Mouse (Mus musculus) neural tube, embryonic 13.5 days (tissue): ENCODE measurements around the gene Camk2g. TPM values are rescaled to one million over a fixed set of nuclear protein-coding genes. Genes with fewer than 3 reads are reported as not detected.

Experiments used
- ATAC-seq: fragments of 200-750 bp; cut with Nextera tagmentation; 2 replicates; pipeline ENCODE4 v1.8.0; 2017; ENCODE audit warnings: low read depth, mild to moderate bottlenecking, moderate TSS enrichment, moderate library complexity
- H3K27ac ChIP-seq: fragments of 300-500 bp; sonication (generic); replicated peaks from 2 replicates; pipeline ENCODE4 v1.5.1; 2015; ENCODE audit warnings: moderate library complexity, mild to moderate bottlenecking, inconsistent platforms
- H3K27me3 ChIP-seq: fragments of 300-500 bp; sonication (generic); 2 replicates; pipeline ENCODE4 v1.6.1; 2015; ENCODE audit warnings: mild to moderate bottlenecking, inconsistent platforms
- H3K36me3 ChIP-seq: fragments of 300-500 bp; sonication (generic); 2 replicates; pipeline ENCODE4 v1.6.1; 2015; ENCODE audit warnings: mild to moderate bottlenecking, inconsistent platforms
- H3K4me1 ChIP-seq: fragments of 300-500 bp; sonication (generic); replicated peaks from 2 replicates; pipeline ENCODE4 v1.6.1; 2015; ENCODE audit warnings: inconsistent platforms
- H3K4me2 ChIP-seq: fragments of 300-500 bp; sonication (generic); 2 replicates; pipeline ENCODE4 v1.6.1; 2015; ENCODE audit warnings: inconsistent platforms, mild to moderate bottlenecking, moderate library complexity
- H3K4me3 ChIP-seq: fragments of 300-500 bp; sonication (generic); 2 replicates; pipeline ENCODE4 v1.5.1; 2015; ENCODE audit warnings: mild to moderate bottlenecking, inconsistent platforms
- H3K9ac ChIP-seq: fragments of 300-500 bp; sonication (generic); 2 replicates; pipeline ENCODE4 v1.6.1; 2015; ENCODE audit warnings: moderate library complexity, mild to moderate bottlenecking, inconsistent platforms
- H3K9me3 ChIP-seq: fragments of 300-500 bp; sonication (generic); 2 replicates; pipeline ENCODE4 v1.6.1; 2016; ENCODE audit warnings: inconsistent platforms
- WGBS: fragments of 180-500 bp; shearing (Covaris S2); methylation state at CpG from one replicate; pipeline ENCODE4 v1.1.7; 2015; 5-methylcytosine and 5-hydroxymethylcytosine counted together
- polyA plus RNA-seq: library from polyadenylated mRNA; unstranded; fragments of >200 nt; fragmentation: Nextera tagmentation; extraction: Ambion mirVana; gene quantifications from 2 replicates; pipeline ENCODE4 v1.2.1, GENCODE M21; 2015

The Camk2g gene
- polyA plus RNA-seq, 1 experiment from 2014 or later: 155 TPM

- ATAC-seq: no peak; the same call in 1 of the 2 replicates
- peaks cover 16% of the 10 kb centered on the region for H3K4me1 ChIP-seq
- H3K36me3 ChIP-seq: peaks cover 26% of the 10 kb centered on the region
- H3K9me3 ChIP-seq: no peaks in the 10 kb centered on the region
- no peak overlapping the region for H3K9ac ChIP-seq
- no peak overlapping the region for H3K27ac ChIP-seq
- H3K27me3 ChIP-seq: no peaks in the 10 kb centered on the region
- no peak overlapping the region for H3K4me2 ChIP-seq
- WGBS: 34% methylated on average over 6 of the region's 6 CpGs
- H3K4me3 ChIP-seq: no peak overlapping the region
These were observed 18.2 kb downstream of the Camk2g start for GRCm38 (mm10) chr14:20775661-20776060.

GRCm38 (mm10) chr14:20773410-20773809 is 20.5 kb downstream of the Camk2g start:
- 82% methylated on average over 3 of the region's 3 CpGs for WGBS

GRCm38 (mm10) chr14:20772808-20773207 is 21.1 kb downstream of the Camk2g start:
- H3K27ac ChIP-seq: no peak overlapping the region
- 82% methylated on average over 6 of the region's 6 CpGs for WGBS
- no peaks in the 10 kb centered on the region for H3K9me3 ChIP-seq
- no peaks in the 10 kb centered on the region for H3K27me3 ChIP-seq
- H3K4me1 ChIP-seq: peaks cover 16% of the 10 kb centered on the region
- H3K9ac ChIP-seq: no peak overlapping the region
- H3K4me3 ChIP-seq: no peak overlapping the region
- ATAC-seq: no peak
- peaks cover 30% of the 10 kb centered on the region for H3K36me3 ChIP-seq
- H3K4me2 ChIP-seq: no peak overlapping the region

More at GRCm38 (mm10) chr14:20773410-20773809, 20.5 kb downstream of the Camk2g start:
- Histone ChIP-seq H3K36me3 (peaks cover 30% of the 10 kb centered on the region), H3K4me2 (no peak overlapping the region), H3K9me3 (no peaks in the 10 kb centered on the region), H3K27ac (no peak overlapping the region), H3K4me3 (no peak overlapping the region), H3K9ac (no peak overlapping the region), H3K4me1 (peaks cover 16% of the 10 kb centered on the region), H3K27me3 (no peaks in the 10 kb centered on the region)
- no peak for ATAC-seq

GRCm38 (mm10) chr14:20771941-20772340 is 21.9 kb downstream of the Camk2g start:
- no peaks in the 10 kb centered on the region for H3K27me3 ChIP-seq
- no peak overlapping the region for H3K4me2 ChIP-seq
- peaks cover 16% of the 10 kb centered on the region for H3K4me1 ChIP-seq
- WGBS: 93% methylated on average over 3 of the region's 3 CpGs
- H3K9me3 ChIP-seq: no peaks in the 10 kb centered on the region
- ATAC-seq: no peak
- no peak overlapping the region for H3K4me3 ChIP-seq
- no peak overlapping the region for H3K9ac ChIP-seq
- peaks cover 28% of the 10 kb centered on the region for H3K36me3 ChIP-seq
- H3K27ac ChIP-seq: no peak overlapping the region

GRCm38 (mm10) chr14:20768581-20768980 is 25.3 kb downstream of the Camk2g start:
- no peak overlapping the region for H3K4me2 ChIP-seq
- ATAC-seq: no peak
- H3K36me3 ChIP-seq: peaks cover 49% of the 10 kb centered on the region
- H3K4me3 ChIP-seq: no peak overlapping the region
- H3K4me1 ChIP-seq: peaks cover 6% of the 10 kb centered on the region; the same call in 1 of the 2 replicates
- WGBS: 85% methylated on average over 5 of the region's 5 CpGs
- H3K27me3 ChIP-seq: no peaks in the 10 kb centered on the region
- H3K9ac ChIP-seq: no peak overlapping the region
- H3K9me3 ChIP-seq: no peaks in the 10 kb centered on the region
- no peak overlapping the region for H3K27ac ChIP-seq

- no peaks in the 10 kb centered on the region for H3K9me3 ChIP-seq
- WGBS: 97% methylated on average over 7 of the region's 7 CpGs
- no peaks in the 10 kb centered on the region for H3K27me3 ChIP-seq
- H3K4me3 ChIP-seq: no peak overlapping the region
- peaks cover 6% of the 10 kb centered on the region; the same call in 1 of the 2 replicates for H3K4me1 ChIP-seq
- H3K9ac ChIP-seq: no peak overlapping the region
- H3K4me2 ChIP-seq: no peak overlapping the region
- H3K27ac ChIP-seq: no peak overlapping the region
- no peak for ATAC-seq
- peaks cover 55% of the 10 kb centered on the region for H3K36me3 ChIP-seq
These were observed 26.0 kb downstream of the Camk2g start for GRCm38 (mm10) chr14:20767936-20768335.

GRCm38 (mm10) chr14:20765642-20766258 is 28.1 kb downstream of the Camk2g start:
- H3K27ac ChIP-seq: peak overlapping the region; percentile 59
- no peaks in the 10 kb centered on the region for H3K27me3 ChIP-seq
- 0 out of 2 replicates have a peak overlapping the region, but pooled peaks have one; percentile 34 for H3K9ac ChIP-seq
- H3K9me3 ChIP-seq: no peaks in the 10 kb centered on the region
- H3K4me1 ChIP-seq: peaks cover 6% of the 10 kb centered on the region; the same call in 1 of the 2 replicates
- H3K36me3 ChIP-seq: peaks cover 77% of the 10 kb centered on the region
- H3K4me3 ChIP-seq: no peak overlapping the region
- no peak overlapping the region for H3K4me2 ChIP-seq
- 28% methylated on average over 12 of the region's 12 CpGs for WGBS
- peak; percentile 89 for ATAC-seq

GRCm38 (mm10) chr14:20764942-20765341 is 28.9 kb downstream of the Camk2g start:
- WGBS: 92% methylated on average over 5 of the region's 5 CpGs
- no peaks in the 10 kb centered on the region for H3K27me3 ChIP-seq
- H3K4me1 ChIP-seq: peaks cover 6% of the 10 kb centered on the region; the same call in 1 of the 2 replicates

GRCm38 (mm10) chr14:20758768-20759435 is 35.0 kb downstream of the Camk2g start:
- H3K9me3 ChIP-seq: no peaks in the 10 kb centered on the region
- 81% methylated on average over 8 of the region's 8 CpGs for WGBS
- peaks cover 99% of the 10 kb centered on the region for H3K36me3 ChIP-seq
- H3K27me3 ChIP-seq: no peaks in the 10 kb centered on the region
- H3K4me1 ChIP-seq: no peaks in the 10 kb centered on the region
- no peak overlapping the region for H3K4me2 ChIP-seq
- no peak overlapping the region for H3K4me3 ChIP-seq
- no peak for ATAC-seq
- H3K9ac ChIP-seq: no peak overlapping the region
- no peak overlapping the region for H3K27ac ChIP-seq

More at GRCm38 (mm10) chr14:20764942-20765341, 28.9 kb downstream of the Camk2g start:
- Histone ChIP-seq H3K9ac (no peak overlapping the region), H3K36me3 (peaks cover 83% of the 10 kb centered on the region), H3K9me3 (no peaks in the 10 kb centered on the region), H3K27ac (no peak overlapping the region), H3K4me3 (no peak overlapping the region), H3K4me2 (no peak overlapping the region)
- no peak for ATAC-seq

- Histone ChIP-seq H3K9ac (no peak overlapping the region), H3K9me3 (no peaks in the 10 kb centered on the region), H3K36me3 (peaks cover 97% of the 10 kb centered on the region), H3K4me2 (no peak overlapping the region), H3K4me1 (no peaks in the 10 kb centered on the region), H3K4me3 (no peak overlapping the region), H3K27ac (no peak overlapping the region), H3K27me3 (no peaks in the 10 kb centered on the region)
- no peak for ATAC-seq
- 91% methylated on average over 22 of the region's 22 CpGs for WGBS
These were observed 36.4 kb downstream of the Camk2g start for GRCm38 (mm10) chr14:20757370-20757907.

- no peak overlapping the region for H3K9ac ChIP-seq
- no peaks in the 10 kb centered on the region for H3K9me3 ChIP-seq
- 82% methylated on average over 3 of the region's 3 CpGs for WGBS
- H3K4me1 ChIP-seq: no peaks in the 10 kb centered on the region
- no peak overlapping the region for H3K27ac ChIP-seq
- H3K4me3 ChIP-seq: no peak overlapping the region
- no peak for ATAC-seq
- H3K4me2 ChIP-seq: no peak overlapping the region
- no peaks in the 10 kb centered on the region for H3K27me3 ChIP-seq
- H3K36me3 ChIP-seq: peaks cover 69% of the 10 kb centered on the region
These were observed 40.1 kb downstream of the Camk2g start for GRCm38 (mm10) chr14:20753792-20754191.

GRCm38 (mm10) chr14:20750503-20750902 is 43.4 kb downstream of the Camk2g start:
- Histone ChIP-seq H3K36me3 (peaks cover 50% of the 10 kb centered on the region), H3K9ac (no peak overlapping the region), H3K27me3 (no peaks in the 10 kb centered on the region), H3K9me3 (no peaks in the 10 kb centered on the region), H3K4me2 (no peak overlapping the region), H3K4me3 (no peak overlapping the region), H3K27ac (no peak overlapping the region), H3K4me1 (peaks cover 12% of the 10 kb centered on the region; the same call in 1 of the 2 replicates)
- WGBS: 78% methylated on average over 5 of the region's 5 CpGs
- ATAC-seq: no peak
